Mouse (Mus musculus): ENCODE results near the gene Apoc3.

Gene Apoc3

GRCm38 (mm10) chr9:46230450-46230975 is 4.9 kb downstream of the Apoc3 start:
- DNase-seq (ENCODE audit: low spot score in 2 of 2), result no peak

DNA sequence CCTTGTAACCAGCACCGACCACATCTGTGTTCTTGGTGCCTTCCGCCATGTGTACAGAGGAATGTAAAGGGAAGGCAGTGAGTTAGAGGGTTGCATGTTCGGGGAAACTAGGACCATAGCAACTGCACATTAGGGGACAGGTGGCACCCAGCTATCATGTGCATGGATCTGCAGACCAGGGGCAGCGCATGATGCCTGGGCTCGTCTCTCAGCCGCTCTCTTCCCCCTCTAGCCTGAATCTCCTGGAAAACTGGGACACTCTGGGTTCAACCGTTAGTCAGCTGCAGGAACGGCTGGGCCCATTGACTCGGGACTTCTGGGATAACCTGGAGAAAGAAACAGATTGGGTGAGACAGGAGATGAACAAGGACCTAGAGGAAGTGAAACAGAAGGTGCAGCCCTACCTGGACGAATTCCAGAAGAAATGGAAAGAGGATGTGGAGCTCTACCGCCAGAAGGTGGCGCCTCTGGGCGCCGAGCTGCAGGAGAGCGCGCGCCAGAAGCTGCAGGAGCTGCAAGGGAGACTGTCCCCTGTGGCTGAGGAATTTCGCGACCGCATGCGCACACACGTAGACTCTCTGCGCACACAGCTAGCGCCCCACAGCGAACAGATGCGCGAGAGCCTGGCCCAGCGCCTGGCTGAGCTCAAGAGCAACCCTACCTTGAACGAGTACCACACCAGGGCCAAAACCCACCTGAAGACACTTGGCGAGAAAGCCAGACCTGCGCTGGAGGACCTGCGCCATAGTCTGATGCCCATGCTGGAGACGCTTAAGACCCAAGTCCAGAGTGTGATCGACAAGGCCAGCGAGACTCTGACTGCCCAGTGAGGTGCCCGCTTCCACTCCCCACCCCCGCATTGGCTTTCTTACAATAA is 5.6 kb downstream of the Apoc3 start:
- peak; percentile 82 to 84 for DNase-seq (ENCODE audit: low spot score in 2 of 2)

GRCm38 (mm10) chr9:46228491-46228890 is 6.9 kb downstream of the Apoc3 start, which contains the start of gene Apoa1:
Gene Apoa1, plus strand, starts transcription at chr9:46228580.
- no peak for DNase-seq (ENCODE audit: low spot score in 2 of 2)

- DNase-seq (ENCODE audit: low spot score in 2 of 2), result no peak
Measured at GRCm38 (mm10) chr9:46227064-46227614, 8.3 kb downstream of the Apoc3 start.

DNA sequence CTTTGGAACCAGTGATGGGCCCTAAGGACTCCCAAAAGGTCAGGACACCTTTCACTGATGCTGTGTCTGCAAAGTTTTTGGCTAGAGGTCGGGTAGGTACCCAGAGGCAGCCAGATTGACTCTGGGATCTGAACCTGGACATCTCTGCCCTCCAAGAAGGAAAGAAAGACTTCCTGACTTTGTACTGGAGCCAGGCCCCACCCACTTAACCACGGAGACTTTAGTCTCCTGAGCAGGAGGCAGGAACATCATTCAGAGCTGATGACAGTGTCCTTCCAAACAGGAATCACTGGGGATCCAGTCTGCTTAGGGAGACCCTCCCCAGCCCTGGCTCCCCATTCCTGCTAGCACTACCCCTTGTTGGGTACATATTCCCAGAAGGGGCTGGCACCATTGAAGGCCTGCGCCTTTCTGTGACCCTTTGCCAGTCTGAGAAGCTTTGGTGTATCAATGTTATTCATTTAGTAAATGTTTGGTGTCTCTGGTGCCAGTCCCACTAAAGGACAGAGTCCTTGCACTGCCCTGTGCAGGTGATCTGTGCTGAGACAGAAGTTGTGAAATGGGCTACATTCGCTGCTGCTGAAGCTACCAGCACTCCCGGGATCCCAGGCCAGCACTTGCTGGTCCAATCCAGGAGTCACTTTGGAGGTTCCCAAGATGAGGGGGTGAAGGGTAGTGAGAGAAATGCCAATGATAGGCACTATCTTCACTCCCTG is 10.3 kb downstream of the Apoc3 start:
- DNase-seq (ENCODE audit: low spot score in 2 of 2), result no peak

DNA sequence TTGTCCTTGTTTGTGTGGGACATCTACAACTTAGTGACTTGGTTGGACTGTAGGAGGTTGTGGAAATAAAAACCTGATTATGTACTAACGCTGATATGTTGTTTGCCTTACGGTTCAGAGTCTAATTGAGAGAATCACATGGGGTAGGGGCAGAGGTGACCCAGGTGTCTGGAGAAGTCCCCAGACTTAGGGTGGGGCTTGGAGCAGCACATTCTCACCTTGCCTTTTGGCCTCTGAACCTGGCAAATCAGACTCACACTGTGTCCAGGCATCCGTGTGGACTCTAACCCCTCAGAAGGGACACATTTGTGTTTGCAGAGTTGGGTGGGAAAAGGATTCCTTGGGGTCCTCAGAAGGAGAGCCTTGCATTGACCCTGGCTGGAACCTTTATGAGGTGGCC is 11.3 kb downstream of the Apoc3 start:
- DNase-seq (ENCODE audit: low spot score in 2 of 2), result no peak

DNA sequence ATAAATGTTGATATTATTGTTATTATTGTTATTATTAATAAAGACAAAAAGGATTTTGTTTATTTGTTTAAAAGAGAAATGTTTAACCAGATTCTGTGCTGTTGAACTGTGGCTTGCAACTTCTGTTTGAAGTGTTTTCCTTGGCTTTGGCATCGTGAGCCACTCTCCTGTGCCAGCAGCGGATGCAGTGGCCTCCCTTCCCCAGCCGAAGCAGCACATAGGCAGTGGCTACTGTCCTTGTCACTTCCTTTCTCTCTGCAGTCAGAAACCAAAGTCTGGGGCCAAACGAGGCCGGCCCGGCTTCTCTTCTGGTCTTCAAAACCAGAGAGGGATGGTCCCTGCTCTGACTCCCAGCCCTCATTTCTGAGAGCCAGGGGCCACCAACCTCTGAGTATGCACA is 12.3 kb downstream of the Apoc3 start:
- no peak for DNase-seq (ENCODE audit: low spot score in 2 of 2)

GRCm38 (mm10) chr9:46218176-46218575 is 17.3 kb downstream of the Apoc3 start:
- no peak for DNase-seq (ENCODE audit: low spot score in 2 of 2)

- DNase-seq (ENCODE audit: low spot score in 2 of 2), result no peak
Measured at GRCm38 (mm10) chr9:46216744-46217470, 18.5 kb downstream of the Apoc3 start.

DNA sequence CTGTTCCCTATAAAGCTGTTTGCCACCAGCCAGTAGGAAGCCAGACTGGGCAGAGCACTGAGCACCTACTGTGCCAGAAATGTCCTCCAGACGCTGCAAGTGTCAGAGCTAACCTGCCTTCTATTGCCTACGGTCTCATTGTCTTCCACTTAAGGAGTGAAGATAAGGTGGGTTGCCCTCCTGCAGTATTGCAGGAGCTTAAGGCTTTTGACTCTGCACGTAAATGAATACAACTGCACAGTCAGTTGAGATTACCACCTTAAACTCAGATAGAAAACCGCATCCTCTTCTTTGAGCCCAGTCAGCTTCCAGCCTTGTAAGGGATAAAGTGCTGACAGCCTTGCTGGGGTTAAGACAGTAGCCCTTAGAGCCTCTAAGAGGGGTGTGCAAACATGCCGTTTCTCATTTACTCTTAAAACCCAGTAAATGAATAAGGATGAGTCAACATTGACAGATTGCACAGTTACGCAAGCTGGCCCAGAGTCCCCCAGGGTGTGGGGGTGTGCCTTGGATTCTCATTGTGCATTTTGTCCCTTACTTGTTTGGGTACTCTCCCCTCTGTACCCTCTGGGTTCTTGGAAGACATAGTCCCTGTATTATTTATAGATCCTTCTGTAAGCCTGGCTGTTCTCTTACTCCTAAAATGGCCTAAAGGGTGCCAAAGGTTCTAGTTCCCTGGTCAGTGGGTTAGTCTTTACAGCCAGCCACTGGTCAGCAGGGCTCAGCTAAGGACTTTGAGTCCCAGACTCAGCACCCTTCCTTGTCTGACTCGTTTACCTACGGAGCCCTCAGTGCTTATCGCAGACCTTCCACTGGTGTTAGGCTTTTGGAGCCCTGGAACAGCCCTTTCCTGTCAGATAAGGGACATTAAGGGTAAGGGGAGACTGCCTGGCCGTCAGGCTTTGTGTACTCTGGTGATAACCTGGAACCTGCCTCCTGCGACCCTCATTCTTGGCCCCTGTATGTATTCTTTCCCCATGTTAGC is 19.8 kb downstream of the Apoc3 start:
- DNase-seq (ENCODE audit: low spot score in 2 of 2), result no peak

- DNase-seq (ENCODE audit: low spot score in 2 of 2), result no peak
Measured at GRCm38 (mm10) chr9:46214946-46215337, 20.5 kb downstream of the Apoc3 start.

GRCm38 (mm10) chr9:46214276-46214675 is 21.2 kb downstream of the Apoc3 start:
- no peak for DNase-seq (ENCODE audit: low spot score in 2 of 2)

- DNase-seq (ENCODE audit: low spot score in 2 of 2), result no peak
Measured at GRCm38 (mm10) chr9:46210473-46210872, 25.0 kb downstream of the Apoc3 start.

GRCm38 (mm10) chr9:46208401-46208974 is 26.9 kb downstream of the Apoc3 start:
- DNase-seq (ENCODE audit: low spot score in 2 of 2), result no peak

GRCm38 (mm10) chr9:46207501-46207869 is 28.0 kb downstream of the Apoc3 start:
- DNase-seq (ENCODE audit: low spot score in 2 of 2), result no peak

GRCm38 (mm10) chr9:46206834-46207500 is 28.5 kb downstream of the Apoc3 start:
- no peak for DNase-seq (ENCODE audit: low spot score in 2 of 2)

DNA sequence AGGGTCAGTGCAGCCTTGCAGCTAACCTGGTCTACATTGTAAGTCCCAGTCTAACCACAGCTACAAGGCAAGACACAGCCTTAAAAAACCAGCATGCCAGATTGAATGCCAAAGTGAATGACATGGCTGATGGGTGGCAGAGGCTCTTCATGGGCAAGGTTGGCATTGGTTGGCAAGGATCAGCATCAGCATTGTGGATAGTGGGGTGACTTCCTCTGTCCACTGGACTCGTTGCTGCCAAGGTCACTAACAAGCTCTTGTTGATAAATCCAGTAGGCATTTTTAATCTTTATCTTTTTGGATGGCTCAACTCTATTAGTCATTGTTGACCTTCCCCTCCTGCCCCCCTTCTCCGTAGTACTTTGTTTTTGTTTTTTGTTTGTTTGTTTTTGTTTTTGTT is 35.8 kb downstream of the Apoc3 start:
- no peak for DNase-seq (ENCODE audit: low spot score in 2 of 2)

- DNase-seq (ENCODE audit: low spot score in 2 of 2), result no peak
Measured at GRCm38 (mm10) chr9:46198936-46199335, 36.5 kb downstream of the Apoc3 start.

- no peak for DNase-seq (ENCODE audit: low spot score in 2 of 2)
Measured at GRCm38 (mm10) chr9:46198461-46198860, 37.0 kb downstream of the Apoc3 start.

DNA sequence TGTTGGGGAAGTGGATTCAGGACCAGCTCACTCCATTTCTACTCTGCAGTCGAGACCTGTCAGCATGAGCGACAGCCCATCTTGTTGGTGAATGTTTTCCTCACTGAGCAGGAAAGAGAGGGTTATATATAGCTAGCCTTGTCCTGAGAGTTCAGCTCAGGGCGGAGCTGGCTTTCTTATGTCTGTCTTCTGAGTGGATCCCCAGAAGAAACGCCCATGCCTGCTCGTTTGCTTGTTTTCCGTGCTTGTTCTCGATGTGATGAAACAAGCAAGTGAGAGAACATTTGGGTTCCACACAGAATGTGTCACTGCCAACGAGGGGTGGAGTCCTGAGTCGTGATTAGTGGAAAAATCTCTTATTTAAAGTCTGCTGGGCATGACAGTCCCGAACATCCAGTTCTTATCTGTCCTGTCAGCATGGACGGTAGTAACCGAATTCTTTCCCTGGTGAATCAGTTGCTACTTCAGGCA is 38.7 kb downstream of the Apoc3 start:
- no peak for DNase-seq (ENCODE audit: low spot score in 2 of 2)

Measured in frontal cortex, postnatal 14 days (tissue).